Mouse (Mus musculus) neural tube, embryonic 11.5 days (tissue): Measurements from ENCODE around the gene Fnbp1l. TPM values are rescaled to one million over a fixed set of nuclear protein-coding genes. Genes with fewer than 3 reads are reported as not detected.

ENCODE experiments used
- ATAC-seq: fragments of 200-750 bp; cut with Nextera tagmentation; 2 replicates; pipeline ENCODE4 v1.8.0; 2017; ENCODE audit warnings: moderate number of reproducible peaks, mild to moderate bottlenecking, moderate TSS enrichment, moderate library complexity; ENCODE audit not compliant: insufficient read depth, low FRiP score, low TSS enrichment
- DNase-seq: peaks from one replicate; pipeline ENCODE4 v3.0.0-alpha.2; 2015; ENCODE audit warnings: low spot score
- H3K27ac ChIP-seq: fragments of 300-500 bp; sonication (generic); 2 replicates; pipeline ENCODE4 v1.5.1; 2014; ENCODE audit warnings: low read depth, mild to moderate bottlenecking, low read length
- H3K27me3 ChIP-seq: fragments of 300-500 bp; sonication (generic); 2 replicates; pipeline ENCODE4 v1.6.1; 2014; ENCODE audit warnings: mild to moderate bottlenecking, low read length, mixed read lengths; ENCODE audit not compliant: control insufficient read depth, insufficient read depth
- H3K36me3 ChIP-seq: fragments of 300-500 bp; sonication (generic); 2 replicates; pipeline ENCODE4 v1.6.1; 2014; ENCODE audit warnings: mild to moderate bottlenecking, low read length, moderate library complexity, mixed read lengths; ENCODE audit not compliant: control insufficient read depth, insufficient read depth
- H3K4me1 ChIP-seq: fragments of 300-500 bp; sonication (generic); 2 replicates; pipeline ENCODE4 v1.6.1; 2014; ENCODE audit warnings: low read length, mixed read lengths; ENCODE audit not compliant: control insufficient read depth, insufficient read depth
- H3K4me2 ChIP-seq: fragments of 300-500 bp; sonication (generic); 2 replicates; pipeline ENCODE4 v1.6.1; 2014; ENCODE audit warnings: low read depth, mild to moderate bottlenecking, moderate library complexity
- H3K4me3 ChIP-seq: fragments of 300-500 bp; sonication (generic); 2 replicates; pipeline ENCODE4 v1.5.1; 2014; ENCODE audit warnings: low read depth, low read length
- H3K9ac ChIP-seq: fragments of 300-500 bp; sonication (generic); 2 replicates; pipeline ENCODE4 v1.6.1; 2014; ENCODE audit warnings: mild to moderate bottlenecking, low read length
- H3K9me3 ChIP-seq: fragments of 300-500 bp; sonication (generic); 2 replicates; pipeline ENCODE4 v1.6.1; 2016; ENCODE audit warnings: low read length; ENCODE audit not compliant: control insufficient read depth
- WGBS: fragments of 180-500 bp; shearing (Covaris S2); extraction: QIAGEN DNeasy Blood & Tissue Kit; methylation state at CpG from one replicate; pipeline ENCODE4 v1.1.7; 2014; 5-methylcytosine and 5-hydroxymethylcytosine counted together
- polyA plus RNA-seq: library from polyadenylated mRNA; unstranded; fragments of >200 nt; fragmentation: Nextera tagmentation; extraction: Ambion mirVana; gene quantifications from 2 replicates; pipeline ENCODE4 v1.2.1, GENCODE M21; 2014

The Fnbp1l gene
- polyA plus RNA-seq, 1 experiment from 2014 or later, result 85.2 TPM

DNA sequence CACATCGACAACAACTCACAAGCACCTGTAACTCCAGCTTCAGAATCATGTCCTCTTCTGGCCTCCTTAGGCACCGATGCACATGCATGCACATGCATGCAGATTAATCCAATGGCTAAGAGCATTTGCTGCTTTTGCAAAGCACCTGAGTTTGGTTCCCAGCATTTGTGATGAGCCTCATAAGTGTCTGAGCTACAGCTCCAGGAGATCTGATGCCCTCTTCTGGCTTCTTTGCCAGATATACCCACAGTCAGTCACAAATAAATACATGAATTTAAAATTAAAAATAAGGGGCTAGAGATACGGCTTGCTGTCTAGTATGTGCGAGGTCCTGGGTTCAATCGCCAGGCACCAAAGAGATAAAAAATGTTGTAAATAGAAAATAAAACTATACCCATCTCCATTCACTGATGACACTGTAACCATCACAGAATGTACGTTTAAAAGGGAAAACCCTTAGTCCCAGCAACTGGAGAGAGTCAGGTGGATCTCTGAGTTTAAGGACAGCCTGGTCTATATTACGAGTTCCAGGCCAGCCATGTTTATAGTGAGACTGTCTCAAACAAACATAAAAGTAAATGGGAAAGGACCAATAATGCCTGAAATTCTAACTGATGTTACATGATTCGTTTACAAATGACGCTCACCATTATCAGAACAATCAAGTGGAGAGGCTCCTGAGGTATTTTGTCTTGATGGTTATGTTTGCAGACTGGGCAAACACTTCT lies 1.7 kb downstream of the Fnbp1l start:
- ATAC-seq, result no peak
- Histone ChIP-seq H3K9ac (peak overlapping the region; percentile 98), H3K27ac (no peak overlapping the region), H3K27me3 (no peaks in the 10 kb centered on the region), H3K4me1 (peaks cover 14% of the 10 kb centered on the region), H3K4me3 (peak overlapping the region; percentile 78), H3K36me3 (no peaks in the 10 kb centered on the region), H3K4me2 (peak overlapping the region; percentile 70), H3K9me3 (no peaks in the 10 kb centered on the region)
- no peak for DNase-seq
- 55% methylated on average over 9 of the region's 9 CpGs for WGBS

DNA sequence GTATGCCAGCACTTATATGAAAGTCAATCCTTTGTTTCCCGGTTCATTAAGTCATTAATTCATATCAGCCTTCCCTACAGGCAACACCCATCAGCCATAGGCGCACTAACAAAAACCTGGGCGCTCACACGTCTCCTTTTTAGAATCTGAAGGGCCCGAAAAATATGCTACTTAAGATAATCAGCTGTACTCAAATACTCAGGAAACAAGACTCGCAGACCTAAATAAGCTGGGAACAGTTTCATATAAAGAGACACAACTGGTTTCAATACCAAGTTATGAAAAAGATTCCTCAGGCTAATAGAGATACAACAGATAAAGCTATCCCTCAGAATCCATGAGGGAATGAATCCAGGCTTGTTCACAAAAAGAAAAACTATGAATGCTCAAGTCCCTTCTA lies 7.0 kb downstream of the Fnbp1l start:
- Histone ChIP-seq H3K27me3 (no peaks in the 10 kb centered on the region), H3K4me1 (peaks cover 6% of the 10 kb centered on the region), H3K36me3 (no peaks in the 10 kb centered on the region), H3K9me3 (no peaks in the 10 kb centered on the region), H3K4me2 (no peak overlapping the region), H3K9ac (no peak overlapping the region), H3K4me3 (no peak overlapping the region), H3K27ac (no peak overlapping the region)
- ATAC-seq, result no peak
- no peak for DNase-seq
- 90% methylated on average over 6 of the region's 6 CpGs for WGBS

DNA sequence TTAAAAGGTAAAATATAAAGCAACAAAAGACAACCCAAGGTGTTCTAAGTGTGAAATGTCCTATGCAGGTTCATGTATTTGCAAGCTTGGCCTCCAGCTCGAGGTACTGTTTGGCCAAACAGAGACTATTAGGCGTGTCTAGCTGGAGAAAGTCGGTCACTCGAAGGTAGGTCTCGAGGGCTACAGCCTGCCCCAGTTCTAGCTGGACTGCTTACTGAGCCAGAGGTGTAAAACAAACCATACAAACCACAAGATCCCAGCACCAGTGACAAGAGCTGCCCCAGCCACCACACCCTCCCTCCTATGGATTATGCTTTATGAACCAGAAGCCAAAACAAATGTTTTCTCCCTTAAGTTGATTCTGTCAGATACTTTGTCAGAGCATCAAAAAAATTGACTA lies 7.8 kb downstream of the Fnbp1l start:
- no peaks in the 10 kb centered on the region for H3K36me3 ChIP-seq
- H3K4me1 ChIP-seq, result peaks cover 4% of the 10 kb centered on the region; the same call in 1 of the 2 replicates
- WGBS, result 87% methylated on average over 5 of the region's 5 CpGs
- H3K27ac ChIP-seq, result no peak overlapping the region
- no peak overlapping the region for H3K4me3 ChIP-seq
- DNase-seq (no peak), ATAC-seq (no peak)
- no peak overlapping the region for H3K4me2 ChIP-seq
- no peak overlapping the region for H3K9ac ChIP-seq
- H3K27me3 ChIP-seq, result no peaks in the 10 kb centered on the region
- H3K9me3 ChIP-seq, result no peaks in the 10 kb centered on the region

DNA sequence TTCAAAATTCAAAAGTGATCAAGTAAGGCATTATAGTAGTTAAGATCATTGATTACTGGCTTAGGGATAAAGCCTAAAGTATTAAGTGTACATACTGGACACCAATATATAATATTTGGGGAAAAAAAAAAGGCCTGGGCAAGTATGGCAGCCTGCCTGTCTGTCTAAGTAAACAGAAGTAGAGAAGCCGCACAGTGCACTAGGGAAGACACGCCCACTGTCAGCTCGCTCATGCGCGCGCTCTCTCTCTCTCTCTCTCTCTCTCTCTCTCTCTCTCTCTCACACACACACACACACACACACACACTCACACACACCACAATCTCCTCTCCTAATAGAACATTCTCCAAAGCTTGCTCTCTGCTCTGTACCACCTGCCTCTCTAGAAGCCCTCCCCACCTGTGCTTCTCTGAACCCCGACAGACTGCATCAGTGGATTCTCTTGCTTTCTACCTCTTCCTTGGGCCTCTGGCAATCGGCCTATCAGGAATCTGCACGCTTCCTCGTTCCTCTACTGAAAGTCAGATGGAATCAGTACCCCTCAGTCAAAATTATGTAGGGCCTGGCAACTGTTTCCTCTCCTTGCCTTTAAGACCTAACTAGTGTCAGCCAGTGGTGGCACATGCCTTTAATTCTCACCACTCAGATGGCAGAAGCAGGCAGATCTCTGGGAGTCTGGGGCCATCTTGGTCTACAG lies 13.3 kb downstream of the Fnbp1l start:
- WGBS, result 89% methylated on average over 10 of the region's 10 CpGs
- ATAC-seq (no peak), DNase-seq (no peak)
- no peak overlapping the region for H3K4me3 ChIP-seq
- no peaks in the 10 kb centered on the region for H3K9me3 ChIP-seq
- H3K4me2 ChIP-seq, result no peak overlapping the region
- 0 out of 2 replicates have a peak, but pooled peaks cover 3% of the 10 kb centered on the region for H3K4me1 ChIP-seq
- H3K36me3 ChIP-seq, result no peaks in the 10 kb centered on the region
- no peak overlapping the region for H3K9ac ChIP-seq
- H3K27me3 ChIP-seq, result no peaks in the 10 kb centered on the region
- no peak overlapping the region for H3K27ac ChIP-seq

- no peak for DNase-seq
- Histone ChIP-seq H3K27me3 (no peaks in the 10 kb centered on the region), H3K4me3 (no peak overlapping the region), H3K4me1 (0 out of 2 replicates have a peak, but pooled peaks cover 3% of the 10 kb centered on the region), H3K4me2 (no peak overlapping the region), H3K9ac (no peak overlapping the region), H3K36me3 (no peaks in the 10 kb centered on the region), H3K9me3 (no peaks in the 10 kb centered on the region), H3K27ac (no peak overlapping the region)
- ATAC-seq, result no peak
- WGBS, result 86% methylated on average over 4 of the region's 4 CpGs
Measured at GRCm38 (mm10) chr3:122603229-122603628, 16.3 kb downstream of the Fnbp1l start.

GRCm38 (mm10) chr3:122602370-122602769 lies 17.1 kb downstream of the Fnbp1l start:
- H3K27ac ChIP-seq, result no peak overlapping the region
- H3K36me3 ChIP-seq, result no peaks in the 10 kb centered on the region
- ATAC-seq (no peak), DNase-seq (no peak)
- 90% methylated on average over 1 of the region's 1 CpGs for WGBS
- H3K27me3 ChIP-seq, result no peaks in the 10 kb centered on the region
- H3K4me2 ChIP-seq, result no peak overlapping the region
- H3K9ac ChIP-seq, result no peak overlapping the region
- H3K4me1 ChIP-seq, result 0 out of 2 replicates have a peak, but pooled peaks cover 3% of the 10 kb centered on the region
- H3K4me3 ChIP-seq, result no peak overlapping the region
- H3K9me3 ChIP-seq, result no peaks in the 10 kb centered on the region

- Histone ChIP-seq H3K9me3 (no peaks in the 10 kb centered on the region), H3K4me2 (no peak overlapping the region), H3K27ac (no peak overlapping the region), H3K36me3 (no peaks in the 10 kb centered on the region), H3K4me3 (no peak overlapping the region), H3K9ac (no peak overlapping the region), H3K4me1 (0 out of 2 replicates have a peak, but pooled peaks cover 3% of the 10 kb centered on the region), H3K27me3 (no peaks in the 10 kb centered on the region)
- ATAC-seq (no peak), DNase-seq (no peak)
- 92% methylated on average over 4 of the region's 4 CpGs for WGBS
Measured at GRCm38 (mm10) chr3:122599291-122599690, 20.2 kb downstream of the Fnbp1l start.

DNA sequence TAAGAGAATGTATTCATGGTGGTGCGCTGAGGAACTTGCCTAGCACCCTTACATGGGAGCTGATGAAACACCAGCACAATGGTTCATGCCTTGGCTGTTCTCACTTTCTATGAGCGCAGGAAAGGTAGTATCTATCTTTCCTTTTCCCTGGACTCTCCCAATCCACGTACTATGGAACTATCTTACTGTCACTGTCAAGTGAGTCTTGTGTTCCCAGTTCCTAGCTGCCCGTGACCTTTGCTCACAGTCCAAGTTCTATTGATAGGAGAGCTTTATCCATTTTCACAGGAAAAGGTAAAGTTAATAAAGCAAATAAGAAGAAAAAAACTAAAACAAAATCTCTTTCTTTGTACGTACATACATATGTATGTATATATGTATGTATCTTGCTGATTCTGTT lies 28.7 kb downstream of the Fnbp1l start:
- Histone ChIP-seq H3K9me3 (no peaks in the 10 kb centered on the region), H3K4me1 (no peaks in the 10 kb centered on the region), H3K4me2 (no peak overlapping the region), H3K27me3 (no peaks in the 10 kb centered on the region), H3K27ac (no peak overlapping the region), H3K36me3 (no peaks in the 10 kb centered on the region), H3K9ac (no peak overlapping the region), H3K4me3 (no peak overlapping the region)
- WGBS, result 92% methylated on average over 5 of the region's 5 CpGs
- DNase-seq (no peak), ATAC-seq (no peak)

GRCm38 (mm10) chr3:122590346-122590745 lies 29.2 kb downstream of the Fnbp1l start:
- no peak for ATAC-seq
- Histone ChIP-seq H3K27me3 (no peaks in the 10 kb centered on the region), H3K4me2 (no peak overlapping the region), H3K4me1 (no peaks in the 10 kb centered on the region), H3K4me3 (no peak overlapping the region), H3K9ac (no peak overlapping the region), H3K9me3 (no peaks in the 10 kb centered on the region), H3K27ac (no peak overlapping the region), H3K36me3 (no peaks in the 10 kb centered on the region)
- 86% methylated on average over 4 of the region's 4 CpGs for WGBS
- DNase-seq, result no peak
